8 mouse cellular contexts compared by ENCODE assay signal in genomic region chr4:148590421-148591170, GRCm38 (mm10). TPM values are rescaled to one million over a fixed set of nuclear protein-coding genes. Genes with fewer than 3 reads are reported as not detected.
DNase-seq lines count a peak whose midpoint lies in the region; ATAC-seq and TF ChIP-seq lines count a peak whose summit lies in the region.

No protein-coding gene starts in this region.

- peaks cover 9% of the 10 kb centered on the region for H3K4me1 ChIP-seq in lung, adult 2 months (ENCODE audit: control insufficient read depth, insufficient read depth, low read length)
- peaks cover 3% of the 10 kb centered on the region for H3K4me1 ChIP-seq in brown adipose tissue, adult 24 weeks (ENCODE audit: control insufficient read depth, insufficient read depth, insufficient read length, low read length)
- H3K4me1 ChIP-seq in forebrain, embryonic 13.5 days: peaks cover 29% of the 10 kb centered on the region
- peaks cover 5% of the 10 kb centered on the region for H3K4me1 ChIP-seq in limb, embryonic 14.5 days (ENCODE audit: control insufficient read depth, insufficient read depth, low read length)
- peaks cover 19% of the 10 kb centered on the region for H3K4me1 ChIP-seq in neural tube, embryonic 13.5 days (replicated peaks)

- peaks cover 29% of the 10 kb centered on the region for H3K36me3 ChIP-seq in forebrain, embryonic 13.5 days (ENCODE audit: poor library complexity, severe bottlenecking)
- H3K36me3 ChIP-seq in limb, embryonic 14.5 days (ENCODE audit: control insufficient read depth, insufficient read depth, low read length): peaks cover 24% of the 10 kb centered on the region
- peaks cover 26% of the 10 kb centered on the region for H3K36me3 ChIP-seq in neural tube, embryonic 13.5 days

- no peak overlapping the region for H3K27ac ChIP-seq in brown adipose tissue, adult 24 weeks (replicated peaks; ENCODE audit: low read depth, low read length)
- H3K27ac ChIP-seq in forebrain, embryonic 13.5 days: peak overlapping the region; percentile 85
- H3K27ac ChIP-seq in limb, embryonic 14.5 days (replicated peaks; ENCODE audit: low read depth, low read length): peak overlapping the region; percentile 63
- peak overlapping the region; percentile 82 for H3K27ac ChIP-seq in neural tube, embryonic 13.5 days (replicated peaks)

- peak overlapping the region; percentile 95 for H3K4me2 ChIP-seq in forebrain, embryonic 13.5 days
- peak overlapping the region; percentile 87 for H3K4me2 ChIP-seq in limb, embryonic 14.5 days (replicated peaks; ENCODE audit: low read depth, low read length, severe bottlenecking)
- peak overlapping the region; percentile 87 for H3K4me2 ChIP-seq in neural tube, embryonic 13.5 days

- H3K9ac ChIP-seq in forebrain, embryonic 13.5 days: peak overlapping the region; percentile 86
- peak overlapping the region; percentile 83 for H3K9ac ChIP-seq in limb, embryonic 14.5 days (ENCODE audit: low read depth, low read length, severe bottlenecking)
- peak overlapping the region; percentile 67 for H3K9ac ChIP-seq in neural tube, embryonic 13.5 days

- H3K27me3 ChIP-seq in forebrain, embryonic 13.5 days: no peaks in the 10 kb centered on the region
- no peaks in the 10 kb centered on the region for H3K27me3 ChIP-seq in limb, embryonic 14.5 days (ENCODE audit: control insufficient read depth, insufficient read depth, low read length)
- no peaks in the 10 kb centered on the region for H3K27me3 ChIP-seq in neural tube, embryonic 13.5 days

- WGBS in lung, adult 2 months: 4% methylated on average over 18 of the region's 18 CpGs
- 6% methylated on average over 18 of the region's 18 CpGs for WGBS in forebrain, embryonic 13.5 days
- WGBS in limb, embryonic 14.5 days: 6% methylated on average over 18 of the region's 18 CpGs
- 7% methylated on average over 18 of the region's 18 CpGs for WGBS in neural tube, embryonic 13.5 days

- ATAC-seq in forebrain, embryonic 13.5 days: peak; percentile 17; the same call in 1 of the 2 replicates
- ATAC-seq in limb, embryonic 14.5 days (ENCODE audit: low FRiP score, low read depth): peak; percentile 17; the same call in 1 of the 2 replicates
- 0 out of 2 replicates have a peak, but pooled peaks have one; percentile 12 for ATAC-seq in neural tube, embryonic 13.5 days (ENCODE audit: low read depth)

- peak; percentile 17 for DNase-seq in lung, adult 2 months
- no peak for DNase-seq in lung, postnatal 4 days
- DNase-seq in limb, embryonic 14.5 days (ENCODE audit: low spot score): no peak
- DNase-seq in thymus, postnatal 36 days: no peak
- no peak for DNase-seq in thymus, postnatal 14 days

- H3K4me3 ChIP-seq in lung, adult 2 months (replicated peaks; ENCODE audit: extremely low read depth, low read depth, low read length): peak overlapping the region; percentile 82
- H3K4me3 ChIP-seq in brown adipose tissue, adult 24 weeks (ENCODE audit: insufficient read depth, low read depth, low read length): peak overlapping the region; percentile 87
- peak overlapping the region; percentile 95 for H3K4me3 ChIP-seq in forebrain, embryonic 13.5 days
- peak overlapping the region; percentile 88 for H3K4me3 ChIP-seq in limb, embryonic 14.5 days (replicated peaks; ENCODE audit: low read length)
- H3K4me3 ChIP-seq in neural tube, embryonic 13.5 days: peak overlapping the region; percentile 90

- no peak for TF ChIP-seq POLR2A in lung, adult 2 months (IDR thresholded peaks at IDR 0.05; ENCODE audit: borderline replicate concordance, extremely low read depth, low read depth, low read length)
- TF ChIP-seq POLR2A in limb, embryonic 14.5 days (IDR thresholded peaks at IDR 0.05; ENCODE audit: borderline replicate concordance, extremely low read depth, insufficient read depth, insufficient read length): no peak

- TF ChIP-seq CTCF in lung, adult 2 months (IDR thresholded peaks at IDR 0.05; ENCODE audit: insufficient read depth, low read length): no peak

- no peaks in the 10 kb centered on the region for H3K9me3 ChIP-seq in forebrain, embryonic 13.5 days (replicated peaks)
- no peaks in the 10 kb centered on the region for H3K9me3 ChIP-seq in limb, embryonic 14.5 days (ENCODE audit: control insufficient read depth, low read length)
- no peaks in the 10 kb centered on the region for H3K9me3 ChIP-seq in neural tube, embryonic 13.5 days

RNA-seq across cellular contexts. Expression of gene Srm, which starts 0.7 kb away (rescaled TPM):
- 35.5 and 37.1 TPM in 2 replicates for polyA plus RNA-seq in lung, adult 2 months (2012; rRNA removed)
- polyA plus RNA-seq in brown adipose tissue, adult 24 weeks (2012; ENCODE audit: insufficient read depth, insufficient read length, missing spikeins): 21.4 and 25.8 TPM in 2 replicates
- polyA plus RNA-seq in forebrain, embryonic 13.5 days (2015; fragmentation: Nextera tagmentation; extraction: Ambion mirVana): 150 and 162 TPM in 2 replicates
- 188 and 215 TPM in 2 replicates for polyA plus RNA-seq in limb, embryonic 14.5 days (2012; rRNA removed)
- polyA plus RNA-seq in limb, embryonic 14.5 days (2014; fragmentation: Nextera tagmentation; extraction: Ambion mirVana): 273 and 284 TPM in 2 replicates
- polyA plus RNA-seq in neural tube, embryonic 13.5 days (2015; fragmentation: Nextera tagmentation; extraction: Ambion mirVana): 159 and 160 TPM in 2 replicates

RNA-seq across cellular contexts. Expression of gene Masp2, which starts 11.8 kb away (rescaled TPM):
- polyA plus RNA-seq in lung, adult 2 months (2012; rRNA removed): 0.28 and 1.9 TPM in 2 replicates
- polyA plus RNA-seq in brown adipose tissue, adult 24 weeks (2012; ENCODE audit: insufficient read depth, insufficient read length, missing spikeins): not detected in 2 replicates
- 0.34 and 0.63 TPM in 2 replicates for polyA plus RNA-seq in forebrain, embryonic 13.5 days (2015; fragmentation: Nextera tagmentation; extraction: Ambion mirVana)
- polyA plus RNA-seq in limb, embryonic 14.5 days (2012; rRNA removed): 1.5 and 2.0 TPM in 2 replicates
- polyA plus RNA-seq in limb, embryonic 14.5 days (2014; fragmentation: Nextera tagmentation; extraction: Ambion mirVana): 0.68 TPM in 1 of 2 replicates, not detected in the other
- polyA plus RNA-seq in neural tube, embryonic 13.5 days (2015; fragmentation: Nextera tagmentation; extraction: Ambion mirVana): 0.58 and 1.1 TPM in 2 replicates

RNA-seq across cellular contexts. Expression of gene Exosc10, which starts 32.4 kb away (rescaled TPM):
- polyA plus RNA-seq in lung, adult 2 months (2012; rRNA removed): 26.5 and 33.4 TPM in 2 replicates
- 18.8 and 32.4 TPM in 2 replicates for polyA plus RNA-seq in brown adipose tissue, adult 24 weeks (2012; ENCODE audit: insufficient read depth, insufficient read length, missing spikeins)
- polyA plus RNA-seq in forebrain, embryonic 13.5 days (2015; fragmentation: Nextera tagmentation; extraction: Ambion mirVana): 84.0 and 87.3 TPM in 2 replicates
- 70.2 and 74.5 TPM in 2 replicates for polyA plus RNA-seq in limb, embryonic 14.5 days (2012; rRNA removed)
- 92.8 and 93.0 TPM in 2 replicates for polyA plus RNA-seq in limb, embryonic 14.5 days (2014; fragmentation: Nextera tagmentation; extraction: Ambion mirVana)
- polyA plus RNA-seq in neural tube, embryonic 13.5 days (2015; fragmentation: Nextera tagmentation; extraction: Ambion mirVana): 80.1 and 85.1 TPM in 2 replicates

RNA-seq across cellular contexts. Expression of gene Tardbp, which starts 36.2 kb away (rescaled TPM):
- 56.4 and 112 TPM in 2 replicates for polyA plus RNA-seq in lung, adult 2 months (2012; rRNA removed)
- polyA plus RNA-seq in brown adipose tissue, adult 24 weeks (2012; ENCODE audit: insufficient read depth, insufficient read length, missing spikeins): 132 and 193 TPM in 2 replicates
- polyA plus RNA-seq in forebrain, embryonic 13.5 days (2015; fragmentation: Nextera tagmentation; extraction: Ambion mirVana): 364 and 366 TPM in 2 replicates
- polyA plus RNA-seq in limb, embryonic 14.5 days (2012; rRNA removed): 674 and 680 TPM in 2 replicates
- polyA plus RNA-seq in limb, embryonic 14.5 days (2014; fragmentation: Nextera tagmentation; extraction: Ambion mirVana): 148 and 170 TPM in 2 replicates
- polyA plus RNA-seq in neural tube, embryonic 13.5 days (2015; fragmentation: Nextera tagmentation; extraction: Ambion mirVana): 223 and 264 TPM in 2 replicates

RNA-seq across cellular contexts. Expression of gene Gm572, which starts 52.5 kb away (rescaled TPM):
- 0.13 TPM in 1 of 2 replicates, not detected in the other for polyA plus RNA-seq in lung, adult 2 months (2012; rRNA removed)
- not detected in 2 replicates for polyA plus RNA-seq in brown adipose tissue, adult 24 weeks (2012; ENCODE audit: insufficient read depth, insufficient read length, missing spikeins)
- not detected in 2 replicates for polyA plus RNA-seq in forebrain, embryonic 13.5 days (2015; fragmentation: Nextera tagmentation; extraction: Ambion mirVana)
- polyA plus RNA-seq in limb, embryonic 14.5 days (2012; rRNA removed): 0.11 and 0.24 TPM in 2 replicates
- not detected in 2 replicates for polyA plus RNA-seq in limb, embryonic 14.5 days (2014; fragmentation: Nextera tagmentation; extraction: Ambion mirVana)
- not detected in 2 replicates for polyA plus RNA-seq in neural tube, embryonic 13.5 days (2015; fragmentation: Nextera tagmentation; extraction: Ambion mirVana)
